Mouse (Mus musculus) layer of hippocampus, postnatal 10 days (tissue): Measurements from ENCODE around the gene Nlrc5. TPM values are rescaled to one million over a fixed set of nuclear protein-coding genes. Genes with fewer than 3 reads are reported as not detected.

Experiments
- DNase-seq, 2 experiments: peaks; one replicate each; pipeline ENCODE4 v3.0.0; 2021; ENCODE audit warnings: low spot score in 2 of 2
- total RNA-seq, 2 experiments: library from RNA; stranded (reverse); gene quantifications; 2 replicates each; pipeline ENCODE4 v1.2.3; 2021

Nlrc5 gene
- total RNA-seq, 2 experiments from 2014 or later: 0.50 to 0.51 TPM

DNA sequence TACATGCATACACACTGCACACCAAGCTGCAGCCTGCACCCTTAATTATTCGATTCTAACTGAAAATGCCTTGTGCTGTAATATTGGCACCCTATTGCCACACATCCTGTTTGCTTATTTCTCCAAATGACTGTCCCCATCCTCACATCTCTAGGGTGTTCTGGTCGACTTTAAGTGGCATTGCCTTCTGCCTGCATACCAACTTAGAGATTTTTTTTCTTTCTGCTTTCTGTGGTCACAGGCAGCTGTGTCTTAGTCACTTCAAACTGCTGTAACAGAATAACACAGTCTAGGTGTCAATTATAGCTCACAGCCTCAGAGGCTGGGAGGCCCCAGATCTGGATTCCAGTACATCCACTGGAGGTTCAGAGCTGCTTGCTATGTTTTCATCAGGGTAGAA lies 24.4 kb downstream of the Nlrc5 start:
- no peak for DNase-seq

- DNase-seq: no peak
Observed at GRCm38 (mm10) chr8:94469656-94470055, 35.5 kb downstream of the Nlrc5 start.

DNA sequence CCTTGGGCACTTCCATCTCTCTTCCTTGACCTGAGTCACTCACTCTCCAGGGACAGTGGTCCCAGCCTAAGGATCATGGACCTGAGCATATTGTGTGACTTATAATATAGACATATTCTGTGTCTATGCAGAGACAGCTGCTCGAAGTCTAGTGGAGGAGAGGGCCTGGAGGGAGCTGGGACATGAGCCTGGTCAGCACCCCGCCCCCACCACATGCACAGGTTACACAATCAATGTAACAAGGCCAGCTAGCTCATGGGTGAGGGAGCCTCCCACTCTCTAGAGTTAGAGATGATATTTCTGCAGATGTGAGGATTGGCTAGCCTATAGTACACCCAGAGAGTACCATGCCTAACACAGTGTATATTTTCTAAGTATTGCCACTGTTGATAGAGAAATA lies 36.6 kb downstream of the Nlrc5 start:
- no peak for DNase-seq

GRCm38 (mm10) chr8:94471281-94471680 lies 37.1 kb downstream of the Nlrc5 start:
- DNase-seq: no peak

DNA sequence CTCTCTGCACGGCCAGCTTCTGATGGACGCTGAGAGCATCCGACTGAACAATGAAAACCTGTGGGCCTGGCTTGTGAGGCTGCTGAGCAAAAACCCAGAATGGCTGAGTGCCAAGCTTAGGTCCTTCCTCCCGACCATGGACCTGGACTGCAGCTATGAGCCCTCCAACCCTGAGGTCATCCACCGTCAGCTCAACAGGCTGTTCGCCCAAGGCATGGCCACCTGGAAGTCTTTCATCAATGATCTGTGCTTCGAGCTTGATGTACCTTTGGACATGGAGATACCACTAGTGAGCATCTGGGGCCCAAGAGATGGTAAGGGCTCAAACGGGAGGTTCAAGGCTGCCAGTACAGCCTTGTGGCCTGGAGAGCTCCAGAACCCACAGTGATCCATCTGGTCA lies 38.6 kb downstream of the Nlrc5 start:
- DNase-seq: no peak

- DNase-seq: no peak
Observed at GRCm38 (mm10) chr8:94473431-94473830, 39.3 kb downstream of the Nlrc5 start.

- DNase-seq: no peak
Observed at GRCm38 (mm10) chr8:94475786-94476185, 41.6 kb downstream of the Nlrc5 start.

DNA sequence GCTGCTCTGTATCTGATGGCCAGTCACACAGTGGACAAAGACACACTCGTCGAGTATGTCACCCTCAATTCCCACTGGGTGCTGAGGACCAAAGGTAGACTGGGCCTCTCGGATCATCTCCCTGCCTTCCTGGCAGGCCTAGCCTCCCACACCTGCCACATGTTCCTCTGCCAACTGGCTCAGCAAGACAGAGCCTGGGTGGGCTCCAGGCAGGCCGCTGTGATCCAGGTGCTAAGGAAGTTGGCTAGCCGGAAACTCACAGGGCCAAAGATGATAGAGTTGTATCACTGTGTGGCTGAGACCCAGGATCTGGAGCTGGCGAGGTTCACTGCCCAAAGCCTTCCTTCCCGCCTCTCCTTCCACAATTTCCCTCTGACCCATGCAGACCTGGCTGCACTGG lies 42.7 kb downstream of the Nlrc5 start:
- no peak for DNase-seq

GRCm38 (mm10) chr8:94482051-94482450 lies 47.9 kb downstream of the Nlrc5 start:
- no peak for DNase-seq

GRCm38 (mm10) chr8:94485288-94485687 lies 51.1 kb downstream of the Nlrc5 start:
- no peak for DNase-seq

GRCm38 (mm10) chr8:94485882-94486281 lies 51.7 kb downstream of the Nlrc5 start:
- peak; percentile 61 to 69 for DNase-seq

DNA sequence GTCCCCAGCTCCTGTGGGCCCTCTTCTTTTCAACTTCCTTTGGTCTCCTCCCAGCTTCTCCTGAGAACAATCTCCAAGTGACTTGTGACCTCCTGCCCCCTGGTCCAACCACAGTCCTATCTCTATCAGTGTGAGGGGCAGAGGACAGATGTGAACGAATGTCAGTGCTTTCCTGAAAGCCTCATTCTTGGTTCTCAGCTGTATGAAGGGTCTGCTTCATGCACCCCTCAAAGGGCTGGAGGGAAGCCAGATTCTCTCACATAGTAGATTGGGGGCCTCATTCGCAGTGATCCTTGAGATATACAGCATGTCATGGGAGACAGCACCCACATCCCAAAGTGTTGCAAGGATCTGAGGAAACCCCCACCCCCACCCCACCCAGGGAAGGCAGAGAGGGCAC lies 53.9 kb downstream of the Nlrc5 start:
- DNase-seq: no peak

- DNase-seq: no peak
Observed at GRCm38 (mm10) chr8:94489809-94490483, 55.8 kb downstream of the Nlrc5 start.

GRCm38 (mm10) chr8:94492021-94492681 lies 58.0 kb downstream of the Nlrc5 start:
- peak; percentile 82 to 83 for DNase-seq

- DNase-seq: no peak
Observed at GRCm38 (mm10) chr8:94493240-94493639, 59.1 kb downstream of the Nlrc5 start.

GRCm38 (mm10) chr8:94515430-94516208 lies 81.5 kb downstream of the Nlrc5 start:
- no peak for DNase-seq

- DNase-seq: no peak
Observed at GRCm38 (mm10) chr8:94516209-94516593, 82.0 kb downstream of the Nlrc5 start.

GRCm38 (mm10) chr8:94516766-94517165 lies 82.6 kb downstream of the Nlrc5 start:
- DNase-seq: no peak

GRCm38 (mm10) chr8:94518331-94518730 lies 84.2 kb downstream of the Nlrc5 start:
- DNase-seq: no peak

DNA sequence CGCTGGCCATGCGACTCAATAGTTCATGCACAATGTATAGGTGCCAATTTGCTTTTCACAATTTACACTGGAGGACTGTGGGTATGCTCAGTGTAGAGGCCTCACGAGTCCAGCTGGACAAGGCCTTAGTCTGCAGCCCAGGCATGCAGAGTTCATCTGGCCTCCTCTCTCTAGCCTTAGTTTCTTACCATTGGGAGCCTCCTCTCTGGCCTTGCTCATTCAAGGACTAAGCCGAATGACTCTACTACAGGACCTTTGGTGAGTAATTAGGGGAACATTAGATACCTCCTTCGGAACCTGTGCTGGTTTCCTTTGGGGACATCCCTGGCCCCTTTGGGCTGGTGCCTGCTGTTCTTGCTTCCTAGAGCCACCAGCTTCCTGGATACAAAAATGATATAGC lies 84.9 kb downstream of the Nlrc5 start:
- DNase-seq: no peak

DNA sequence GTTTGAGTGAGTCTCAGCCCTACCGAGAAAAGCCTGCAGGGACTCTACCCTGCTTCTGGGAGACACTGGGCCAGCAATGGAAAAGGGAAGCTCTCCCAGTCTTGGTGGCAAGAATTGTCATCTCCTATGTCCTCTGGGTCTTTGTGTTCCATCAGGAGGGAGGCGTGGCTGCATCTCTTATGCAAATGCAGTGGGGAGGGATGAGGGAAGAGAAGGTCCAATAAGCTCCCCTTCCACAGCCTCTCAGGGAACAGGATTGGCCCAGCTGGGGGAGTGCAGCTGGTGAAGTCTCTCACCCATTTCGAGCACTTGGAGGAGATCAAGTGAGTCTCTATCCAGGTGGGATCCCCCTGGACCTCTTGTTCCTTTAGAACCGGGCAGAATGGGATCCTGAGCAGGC lies 87.3 kb downstream of the Nlrc5 start:
- DNase-seq: no peak

DNA sequence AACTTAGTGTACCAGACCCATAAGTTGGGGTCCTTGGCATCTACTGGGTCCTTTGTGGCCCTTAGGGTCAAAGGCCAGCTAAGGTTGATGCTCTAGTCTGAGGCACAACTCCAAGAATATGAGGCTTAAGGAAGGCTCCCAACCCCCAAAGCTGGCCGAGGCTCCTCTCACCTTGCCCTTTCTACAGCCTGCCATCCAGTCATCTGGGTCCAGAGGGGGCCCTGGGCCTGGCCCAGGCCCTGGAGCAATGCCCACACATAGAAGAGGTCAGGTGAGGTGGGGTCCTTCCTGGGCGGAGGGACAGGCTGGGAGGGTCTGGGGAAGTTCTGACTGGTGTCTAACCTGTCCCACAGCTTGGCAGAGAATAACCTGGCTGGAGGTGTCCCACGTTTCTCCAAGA lies 88.3 kb downstream of the Nlrc5 start:
- no peak for DNase-seq
